Mouse (Mus musculus) forebrain, embryonic 10.5 days (tissue): ENCODE data around the gene Ncaph. TPM values are rescaled to one million over a fixed set of nuclear protein-coding genes. Genes with fewer than 3 reads are reported as not detected.
"Not testable (repeated sequence)": the region's sequence is repeated elsewhere in the genome, so short reads cannot be mapped to it uniquely, and the experiment has no call there.

Experiments used
- DNase-seq: peaks from one replicate; pipeline ENCODE4 v3.0.0-alpha.2; 2017; ENCODE audit warnings: low spot score; ENCODE audit errors: extremely low spot score
- H3K27ac ChIP-seq: fragments of 300-500 bp; sonication (generic); 2 replicates; pipeline ENCODE4 v1.5.1; 2016; ENCODE audit warnings: mild to moderate bottlenecking
- H3K27me3 ChIP-seq: fragments of 300-500 bp; sonication (generic); 2 replicates; pipeline ENCODE4 v1.6.1; 2016; ENCODE audit warnings: mild to moderate bottlenecking; ENCODE audit not compliant: poor library complexity, severe bottlenecking
- H3K36me3 ChIP-seq: fragments of 300-500 bp; sonication (generic); replicated peaks from 2 replicates; pipeline ENCODE4 v1.6.1; 2016; ENCODE audit warnings: mild to moderate bottlenecking, moderate library complexity
- H3K4me1 ChIP-seq: fragments of 300-500 bp; sonication (generic); 2 replicates; pipeline ENCODE4 v1.6.1; 2016
- H3K4me3 ChIP-seq: fragments of 300-500 bp; sonication (generic); 2 replicates; pipeline ENCODE4 v1.5.1; 2016; ENCODE audit warnings: mild to moderate bottlenecking, moderate library complexity
- H3K9me3 ChIP-seq: fragments of 300-500 bp; sonication (generic); 2 replicates; pipeline ENCODE4 v1.6.1; 2016; ENCODE audit warnings: mild to moderate bottlenecking, moderate library complexity
- WGBS: fragments of 180-500 bp; shearing (Covaris S2); methylation state at CpG from one replicate; pipeline ENCODE4 v1.1.7; 2016; 5-methylcytosine and 5-hydroxymethylcytosine counted together
- polyA plus RNA-seq: library from polyadenylated mRNA; unstranded; fragments of >200 nt; fragmentation: Nextera tagmentation; extraction: Ambion mirVana; gene quantifications from 2 replicates; pipeline ENCODE4 v1.2.1, GENCODE M21; 2016

Gene Ncaph
- polyA plus RNA-seq, 1 experiment from 2014 or later, result 124 TPM

DNA sequence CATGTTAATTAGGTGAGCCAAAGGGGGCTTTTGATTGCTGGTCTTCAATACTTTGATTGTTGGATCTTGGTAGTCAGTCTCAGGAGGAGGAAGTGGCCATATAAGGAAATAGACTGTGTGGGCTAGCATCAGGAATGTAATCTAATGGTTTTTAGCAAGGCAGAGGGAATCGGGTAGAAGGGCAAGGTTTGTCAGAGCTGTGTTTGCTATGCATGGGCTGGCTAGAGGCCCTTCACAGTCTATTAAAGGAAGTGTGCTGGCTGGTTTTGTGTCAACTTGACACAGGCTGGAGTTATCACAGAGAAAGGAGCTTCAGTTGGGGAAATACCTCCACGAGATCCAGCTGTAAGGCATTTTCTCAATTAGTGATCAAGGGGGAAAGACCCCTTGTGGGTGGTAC, 54.7 kb downstream of the Ncaph start:
- H3K4me3 ChIP-seq, H3K27me3 ChIP-seq, H3K9me3 ChIP-seq, DNase-seq, H3K4me1 ChIP-seq, H3K36me3 ChIP-seq, H3K27ac ChIP-seq: not testable (repeated sequence)
- WGBS, result 73% methylated on average over 2 of the region's 2 CpGs

DNA sequence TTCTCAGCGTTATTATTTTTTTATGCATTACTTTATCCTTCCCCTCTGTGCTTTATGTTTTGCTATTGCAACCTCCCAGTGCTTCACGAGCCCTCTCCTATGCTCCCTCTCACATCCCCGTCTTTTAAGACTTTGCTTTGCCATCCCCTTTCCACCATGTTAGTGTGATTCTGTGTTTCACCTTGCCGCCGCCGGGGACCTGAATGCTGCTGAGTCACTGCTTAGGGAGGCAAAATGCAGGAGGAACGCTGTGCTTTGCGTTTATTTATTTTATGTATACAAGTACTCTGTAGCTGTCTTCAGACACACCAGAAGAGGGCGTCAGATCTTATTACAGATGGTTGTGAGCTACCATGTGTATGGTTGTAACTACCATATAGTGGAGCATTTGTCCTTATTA, 56.1 kb downstream of the Ncaph start:
- H3K27me3 ChIP-seq, result no peaks in the 10 kb centered on the region
- H3K4me3 ChIP-seq, result no peak overlapping the region
- WGBS, result 76% methylated on average over 9 of the region's 9 CpGs
- H3K4me1 ChIP-seq, result no peaks in the 10 kb centered on the region
- H3K36me3 ChIP-seq, result peaks cover 3% of the 10 kb centered on the region; the same call in 1 of the 2 replicates
- H3K9me3 ChIP-seq, result no peaks in the 10 kb centered on the region
- H3K27ac ChIP-seq, result no peak overlapping the region
- DNase-seq, result no peak

DNA sequence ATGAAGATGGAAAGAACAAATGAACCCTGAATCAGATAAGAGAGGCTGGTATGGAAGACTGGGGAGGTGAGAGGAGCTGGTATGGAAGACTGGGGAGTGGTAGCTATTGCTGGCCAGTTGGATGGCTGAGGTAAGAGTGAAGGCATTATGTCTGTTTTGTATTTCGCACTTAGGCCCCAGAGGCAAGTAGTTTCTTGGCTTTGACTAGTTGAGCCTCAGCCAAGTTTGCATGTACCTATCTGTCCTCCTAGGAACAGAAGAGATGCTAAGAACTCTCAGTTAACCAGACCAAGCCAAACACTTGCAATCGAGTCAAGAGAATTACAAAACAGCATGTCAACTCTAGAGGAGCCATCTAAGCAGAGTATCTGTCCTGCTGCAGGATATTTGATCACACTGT, 59.6 kb downstream of the Ncaph start:
- WGBS, result 94% methylated on average over 2 of the region's 2 CpGs
- Histone ChIP-seq H3K36me3 (no peaks in the 10 kb centered on the region), H3K27ac (no peak overlapping the region), H3K27me3 (no peaks in the 10 kb centered on the region), H3K9me3 (no peaks in the 10 kb centered on the region), H3K4me3 (no peak overlapping the region), H3K4me1 (peaks cover 14% of the 10 kb centered on the region)
- no peak for DNase-seq

DNA sequence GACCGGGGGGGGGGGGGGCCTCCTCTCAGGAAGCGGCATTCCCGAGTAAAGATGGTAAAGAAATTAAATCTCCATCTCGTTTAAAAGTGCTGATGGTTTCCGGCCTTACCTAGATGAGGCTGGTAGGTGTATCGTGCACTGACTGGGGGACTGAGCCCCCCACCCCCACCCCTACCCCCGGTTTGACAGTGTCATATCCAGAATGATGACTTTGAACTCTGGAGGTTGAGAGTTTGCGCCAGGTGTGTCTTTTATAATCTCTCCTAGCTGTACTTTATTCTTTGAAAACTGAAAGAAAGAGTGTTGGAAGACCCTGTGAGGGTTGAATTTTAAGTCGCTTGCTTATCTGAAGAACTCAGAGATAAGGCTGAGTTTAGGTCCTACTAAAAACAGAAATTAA, 62.9 kb downstream of the Ncaph start:
- Histone ChIP-seq H3K36me3 (peaks cover 13% of the 10 kb centered on the region), H3K27me3 (no peaks in the 10 kb centered on the region), H3K4me3 (peak overlapping the region; percentile 65), H3K9me3 (no peaks in the 10 kb centered on the region), H3K27ac (peak overlapping the region; percentile 90), H3K4me1 (peaks cover 14% of the 10 kb centered on the region)
- DNase-seq, result no peak
- 16% methylated on average over 9 of the region's 9 CpGs for WGBS

DNA sequence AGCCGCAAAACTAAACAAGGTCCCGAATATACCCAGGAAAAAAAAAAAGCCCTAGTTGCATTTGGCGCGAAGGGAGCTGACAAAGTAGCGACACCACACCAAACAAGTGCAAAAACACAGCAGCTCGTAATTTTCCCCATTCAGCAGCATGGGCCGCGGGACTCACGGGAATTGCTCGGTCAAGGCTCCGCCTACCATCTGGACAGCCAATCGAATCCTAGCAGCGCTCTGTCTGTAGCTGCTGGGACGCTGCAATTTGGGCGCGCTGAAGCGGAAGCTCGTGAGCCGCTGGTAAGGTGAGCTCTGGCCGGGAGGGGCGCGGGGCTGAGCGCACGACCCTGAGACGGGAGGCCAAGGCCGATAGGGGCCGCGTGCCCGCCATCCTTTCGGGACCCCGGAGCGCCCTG, 63.3 kb downstream of the Ncaph start, which contains the start of gene Blvra:
TSS of gene Blvra (plus strand) at position 231 of the 407 bp plus-strand sequence.
- Histone ChIP-seq H3K4me1 (peaks cover 14% of the 10 kb centered on the region), H3K27ac (peak within 1 kb of the TSS; percentile 90), H3K9me3 (no peaks in the 10 kb centered on the region), H3K36me3 (peaks cover 13% of the 10 kb centered on the region), H3K27me3 (no peaks in the 10 kb centered on the region), H3K4me3 (peak within 1 kb of the TSS; percentile 65)
- WGBS, result under 1% methylated on average over 32 of the region's 32 CpGs
- DNase-seq, result peak; percentile 93

DNA sequence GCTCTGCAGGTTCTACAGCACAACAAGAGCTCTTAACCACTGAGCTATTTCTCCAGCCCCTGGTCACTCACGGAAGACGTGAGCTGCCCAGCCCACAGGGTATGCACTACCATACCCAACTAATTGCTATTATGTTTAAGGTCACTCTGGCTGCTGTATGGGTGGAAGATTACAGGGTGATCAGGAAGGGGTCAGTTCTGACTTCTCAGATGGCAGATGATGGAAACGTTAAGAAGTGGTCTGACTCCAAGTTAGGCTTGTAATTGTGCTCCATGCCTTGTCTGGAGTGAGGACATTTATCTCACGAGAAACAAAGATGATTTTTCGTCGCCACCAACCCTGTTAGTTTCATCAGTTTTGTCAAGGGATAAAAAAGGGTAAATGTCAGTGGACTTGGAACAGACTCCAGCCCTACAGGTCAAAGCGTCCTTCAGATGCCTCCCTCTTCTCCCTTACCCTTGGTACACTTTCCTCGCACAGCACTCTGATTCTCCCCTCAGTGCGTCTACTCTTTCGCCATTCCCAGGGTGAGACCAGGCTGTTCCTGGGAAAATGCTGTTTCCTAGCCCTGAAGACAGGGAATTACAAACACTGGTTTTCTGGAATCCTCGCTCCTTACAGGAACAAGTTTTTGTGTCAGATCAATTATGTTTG, 63.8 kb downstream of the Ncaph start:
- 18% methylated on average over 11 of the region's 11 CpGs for WGBS
- peak; percentile 21 for DNase-seq
- Histone ChIP-seq H3K9me3 (no peaks in the 10 kb centered on the region), H3K4me1 (peaks cover 14% of the 10 kb centered on the region), H3K27ac (peak overlapping the region; percentile 90), H3K4me3 (peak overlapping the region; percentile 65), H3K27me3 (no peaks in the 10 kb centered on the region), H3K36me3 (peaks cover 17% of the 10 kb centered on the region)

DNA sequence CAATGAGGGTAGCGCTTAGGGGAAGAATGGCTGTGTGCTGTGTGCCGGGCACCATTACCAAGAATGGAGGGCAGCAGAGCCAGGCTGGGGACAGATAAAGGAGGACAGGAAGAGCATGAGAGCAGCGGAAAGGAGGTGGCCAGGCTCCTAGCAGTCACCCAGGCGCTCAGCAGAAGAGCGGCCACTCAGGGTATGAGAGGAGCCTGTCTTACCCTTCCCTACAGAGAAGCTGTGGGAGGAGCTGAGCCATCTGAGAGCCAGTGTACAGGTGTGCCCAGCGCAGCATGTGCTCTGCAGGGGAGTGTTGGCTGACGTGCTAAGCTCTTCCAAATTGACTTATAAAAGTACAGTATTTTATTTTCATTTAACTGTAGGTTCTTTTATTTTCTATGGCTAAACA, 64.9 kb downstream of the Ncaph start:
- Histone ChIP-seq H3K27ac (no peak overlapping the region), H3K4me3 (no peak overlapping the region), H3K9me3 (no peaks in the 10 kb centered on the region), H3K4me1 (peaks cover 14% of the 10 kb centered on the region), H3K36me3 (peaks cover 19% of the 10 kb centered on the region), H3K27me3 (no peaks in the 10 kb centered on the region)
- WGBS, result 72% methylated on average over 7 of the region's 7 CpGs
- DNase-seq, result no peak

DNA sequence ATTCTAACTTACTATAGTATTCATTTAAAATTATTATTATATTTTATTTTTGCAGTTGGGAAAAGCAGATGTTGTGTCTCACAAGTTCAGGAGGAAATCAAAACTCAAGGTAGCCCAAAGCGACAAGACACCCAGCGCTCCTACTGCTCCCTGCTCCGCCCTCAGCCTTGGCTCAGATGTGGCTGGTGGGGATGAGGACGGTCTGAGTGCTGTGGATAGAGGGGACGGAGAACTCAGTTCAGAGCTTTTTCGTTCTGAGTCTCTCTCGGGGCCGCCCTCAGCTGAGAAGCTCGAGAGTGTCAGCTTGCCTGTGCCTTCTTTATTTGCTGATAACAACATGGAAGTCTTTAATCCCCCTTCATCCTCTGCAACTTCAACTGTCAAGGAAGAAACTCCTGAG, 72.3 kb downstream of the Ncaph start:
- 95% methylated on average over 9 of the region's 9 CpGs for WGBS

More for the DNA sequence above, 72.3 kb downstream of the Ncaph start:
- Histone ChIP-seq H3K36me3 (peaks cover 73% of the 10 kb centered on the region), H3K27ac (no peak overlapping the region), H3K9me3 (no peaks in the 10 kb centered on the region), H3K27me3 (no peaks in the 10 kb centered on the region), H3K4me1 (no peaks in the 10 kb centered on the region), H3K4me3 (no peak overlapping the region)
- no peak for DNase-seq

Other genes starting within 250 kb of the Ncaph start
- gene Sppl2a, start 200.7 kb downstream of the Ncaph start, polyA plus RNA-seq, result 33.8 and 34.9 TPM in 2 replicates
- 12.7 and 12.8 TPM in 2 replicates for gene Ap4e1, start 125.2 kb downstream of the Ncaph start, polyA plus RNA-seq
- gene Blvra, start 63.3 kb downstream of the Ncaph start, polyA plus RNA-seq, result 15.3 and 16.9 TPM in 2 replicates
- gene Itpripl1, start 9.5 kb upstream of the Ncaph start, polyA plus RNA-seq, result 17.6 and 18.3 TPM in 2 replicates
- 2.5 and 3.2 TPM in 2 replicates for gene 1810024B03Rik, start 74.3 kb upstream of the Ncaph start, polyA plus RNA-seq
- 112 and 115 TPM in 2 replicates for gene Snrnp200, start 74.4 kb upstream of the Ncaph start, polyA plus RNA-seq
- gene Ciao1, start 113.9 kb upstream of the Ncaph start, polyA plus RNA-seq, result 44.3 and 50.5 TPM in 2 replicates
- gene Tmem127, start 114.0 kb upstream of the Ncaph start, polyA plus RNA-seq, result 22.5 and 24.4 TPM in 2 replicates
- 85.6 and 88.1 TPM in 2 replicates for gene Stard7, start 136.3 kb upstream of the Ncaph start, polyA plus RNA-seq
- gene Dusp2, start 202.2 kb upstream of the Ncaph start, polyA plus RNA-seq, result 3.6 and 4.1 TPM in 2 replicates
- not detected in 2 replicates for gene Astl, start 204.7 kb upstream of the Ncaph start, polyA plus RNA-seq
- 2.3 and 3.2 TPM in 2 replicates for gene Adra2b, start 229.3 kb upstream of the Ncaph start, polyA plus RNA-seq